Mouse (Mus musculus) inflammation-experienced regulatory T-cells, adult 6 months (primary cell): ENCODE results near the gene Ifna6. TPM values are rescaled to one million over a fixed set of nuclear protein-coding genes. Genes with fewer than 3 reads are reported as not detected.

ENCODE experiments used
- ATAC-seq: one replicate; pipeline ENCODE4 v1.8.0; 2017
- polyA plus RNA-seq, 3 experiments: library from polyadenylated mRNA; unstranded; fragments of 100-300 nt; shearing (Covaris generic); gene quantifications; one replicate each; pipeline ENCODE4 v1.2.1; 2017

Ifna6 gene
- polyA plus RNA-seq, 3 experiments from 2014 or later: not detected

- ATAC-seq: no peak
These were observed 22.5 kb downstream of the Ifna6 start, which contains the start of gene Ifna1 for GRCm38 (mm10) chr4:88849698-88850097. Gene Ifna1, plus strand, starts transcription at chr4:88850087.

DNA sequence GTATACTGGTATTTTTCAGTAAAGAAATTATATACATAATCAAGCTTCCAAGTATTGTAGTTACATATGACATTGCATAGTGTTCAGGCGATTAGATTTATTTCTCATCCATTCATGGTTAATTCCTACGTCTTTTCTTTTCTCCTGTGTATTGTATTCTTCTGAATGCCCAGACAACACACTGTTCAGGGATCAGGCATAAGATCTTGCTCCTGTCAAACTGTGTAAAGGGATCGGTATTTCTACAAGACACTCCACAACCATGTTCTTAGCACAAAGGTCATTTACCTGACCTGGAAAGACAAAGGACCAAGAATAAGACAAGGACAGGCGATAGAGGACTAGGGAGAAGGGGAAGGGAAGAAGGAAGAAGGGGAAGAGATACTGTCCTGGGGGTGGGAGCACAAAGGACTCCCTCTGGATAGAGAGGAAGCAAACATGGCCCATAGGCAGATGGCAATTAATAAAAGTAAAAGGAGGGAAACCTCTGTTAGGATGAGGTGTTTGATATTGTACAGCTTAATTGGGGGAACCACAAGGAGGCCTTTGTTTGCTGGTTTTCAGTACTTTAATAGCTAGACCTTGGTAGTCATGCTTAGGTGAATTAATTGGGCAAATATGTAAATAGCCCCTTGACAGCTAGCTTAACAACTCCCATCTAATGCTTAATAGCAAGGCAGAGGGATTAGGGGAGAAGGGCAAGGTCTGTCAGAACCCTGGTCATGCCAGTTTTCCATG, 24.0 kb downstream of the Ifna6 start:
- no peak for ATAC-seq

GRCm38 (mm10) chr4:88859214-88859613, 32.0 kb downstream of the Ifna6 start:
- no peak for ATAC-seq

- no peak for ATAC-seq
These were observed 36.1 kb downstream of the Ifna6 start for GRCm38 (mm10) chr4:88863309-88863708.

- ATAC-seq: peak; percentile 86
These were observed 37.4 kb downstream of the Ifna6 start for GRCm38 (mm10) chr4:88864599-88864998.

- ATAC-seq: peak; percentile 5
These were observed 37.9 kb downstream of the Ifna6 start for GRCm38 (mm10) chr4:88865011-88865569.

DNA sequence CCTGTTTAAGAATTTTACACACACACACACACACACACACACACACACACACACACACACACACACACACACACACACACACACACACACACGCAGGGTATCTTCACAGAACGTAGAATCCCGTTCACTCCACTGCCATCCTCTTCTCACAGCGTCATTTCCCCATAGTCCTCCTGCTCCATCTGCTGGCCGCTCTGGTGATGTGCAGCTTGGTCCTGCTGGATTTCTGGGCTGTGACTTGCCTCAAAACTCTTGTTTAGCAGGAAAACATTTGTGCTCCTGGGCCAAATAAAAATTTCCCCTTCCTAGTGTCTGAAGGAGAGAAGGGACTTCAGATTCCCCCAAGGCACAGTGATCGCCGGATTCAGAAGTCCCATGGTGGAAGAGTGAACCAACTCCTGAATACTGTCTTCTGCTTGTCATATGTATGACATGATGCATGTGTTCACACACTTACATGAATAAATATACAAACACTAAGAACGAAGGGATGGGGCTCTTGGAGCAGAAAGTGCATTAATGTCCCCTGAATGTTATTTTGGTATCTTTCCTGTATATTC, 40.2 kb downstream of the Ifna6 start:
- peak; percentile 57 for ATAC-seq

GRCm38 (mm10) chr4:88867926-88868911, 41.0 kb downstream of the Ifna6 start:
- ATAC-seq: peak; percentile 63

DNA sequence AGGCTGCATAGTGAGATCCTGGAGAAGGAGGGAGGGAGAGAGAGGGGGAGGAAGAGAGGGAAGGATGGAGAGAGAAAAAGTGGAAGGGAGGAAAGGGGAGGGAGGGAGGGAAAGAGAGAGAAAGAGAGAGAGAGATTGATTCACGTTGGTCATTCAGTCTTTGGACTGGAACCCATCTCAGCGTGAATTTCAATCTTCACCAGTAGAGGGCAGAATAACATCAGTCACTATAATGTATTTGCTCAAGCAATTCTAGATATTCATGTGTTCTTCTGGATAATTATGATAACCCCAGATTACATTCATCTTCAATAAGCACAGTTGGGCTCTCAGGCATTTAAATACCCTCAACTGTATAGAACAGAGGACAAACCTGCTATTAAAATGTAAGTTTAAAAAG, 45.5 kb downstream of the Ifna6 start:
- ATAC-seq: no peak

GRCm38 (mm10) chr4:88875435-88876095, 48.3 kb downstream of the Ifna6 start:
- ATAC-seq: peak; percentile 41

DNA sequence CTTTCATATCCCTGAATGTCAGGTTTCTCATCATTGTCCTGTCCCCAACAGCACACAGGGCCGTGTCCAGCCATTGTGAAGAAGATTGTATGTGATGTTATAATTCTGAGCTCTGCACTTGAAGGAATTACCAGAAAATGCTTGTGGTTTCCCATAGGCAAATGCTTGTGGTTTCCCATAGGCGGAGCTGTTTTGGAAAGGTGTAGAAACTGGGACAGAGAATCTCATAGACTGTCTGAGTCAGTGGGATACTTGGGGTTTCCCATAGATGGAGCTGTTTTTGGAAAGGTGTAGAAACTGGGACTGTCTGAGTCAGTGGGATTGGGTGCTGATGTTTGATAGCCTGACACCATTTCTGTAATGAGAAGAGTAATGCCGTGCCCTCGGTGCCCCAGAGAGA, 49.3 kb downstream of the Ifna6 start:
- no peak for ATAC-seq

Other genes starting within 250 kb of the Ifna6 start
- gene Ifna9, start 235.0 kb upstream of the Ifna6 start, polyA plus RNA-seq: not detected
- gene Ifna12, start 224.0 kb upstream of the Ifna6 start, polyA plus RNA-seq: not detected
- gene C87499, start 193.0 kb upstream of the Ifna6 start, polyA plus RNA-seq: not detected
- gene Ifna13, start 183.0 kb upstream of the Ifna6 start, polyA plus RNA-seq: not detected
- gene Ifna16, start 150.5 kb upstream of the Ifna6 start, polyA plus RNA-seq: not detected
- not detected for gene Ifna2, start 143.5 kb upstream of the Ifna6 start, polyA plus RNA-seq
- gene Ifnab, start 136.1 kb upstream of the Ifna6 start, polyA plus RNA-seq: not detected
- gene Gm26566, start 105.6 kb upstream of the Ifna6 start, polyA plus RNA-seq: not detected
- gene Klhl9, start 105.0 kb upstream of the Ifna6 start, polyA plus RNA-seq: 10 to 100 TPM; 34.2 to 37.3 (median 35.5) TPM
- gene Gm13271, start 72.5 kb upstream of the Ifna6 start, polyA plus RNA-seq: not detected
- not detected for gene Gm13283, start 67.3 kb upstream of the Ifna6 start, polyA plus RNA-seq
- gene Gm13290, start 53.6 kb upstream of the Ifna6 start, polyA plus RNA-seq: not detected
- gene Gm13289, start 50.5 kb upstream of the Ifna6 start, polyA plus RNA-seq: not detected
- gene Gm13272, start 47.6 kb upstream of the Ifna6 start, polyA plus RNA-seq: not detected
- under 1 TPM in 1 of 3 experiments, not detected in 2; 0.58 TPM for gene Ifnz, start 45.3 kb upstream of the Ifna6 start, polyA plus RNA-seq
- gene Gm13276, start 41.7 kb upstream of the Ifna6 start, polyA plus RNA-seq: not detected
- not detected for gene Gm13277, start 38.8 kb upstream of the Ifna6 start, polyA plus RNA-seq
- not detected for gene Gm13278, start 35.9 kb upstream of the Ifna6 start, polyA plus RNA-seq
- gene Gm13275, start 32.9 kb upstream of the Ifna6 start, polyA plus RNA-seq: not detected
- not detected for gene Gm13279, start 30.0 kb upstream of the Ifna6 start, polyA plus RNA-seq
- gene Gm13285, start 27.8 kb upstream of the Ifna6 start, polyA plus RNA-seq: 1 to 10 TPM in 1 of 3 experiments, under 1 TPM in 1, not detected in 1; 0.39 to 1.6 TPM
- not detected for gene Gm13287, start 24.2 kb upstream of the Ifna6 start, polyA plus RNA-seq
- not detected for gene Gm13288, start 21.9 kb upstream of the Ifna6 start, polyA plus RNA-seq
- gene Ifna7, start 11.2 kb upstream of the Ifna6 start, polyA plus RNA-seq: not detected
- not detected for gene Ifna11, start 7.5 kb upstream of the Ifna6 start, polyA plus RNA-seq
- not detected for gene Ifna5, start 8.1 kb downstream of the Ifna6 start, polyA plus RNA-seq
- under 1 TPM in 1 of 3 experiments, not detected in 2; 0.63 TPM for gene Ifna4, start 14.4 kb downstream of the Ifna6 start, polyA plus RNA-seq
- not detected for gene Ifna1, start 22.7 kb downstream of the Ifna6 start, polyA plus RNA-seq
- gene Ifne, start 52.8 kb downstream of the Ifna6 start, polyA plus RNA-seq: not detected